ENCODE assay signal across 8 mouse cellular contexts in genomic region chr5:111200915-111201610, GRCm38 (mm10).
A peak's percentile ranks its signal among the peaks of the same experiment; 100 is the strongest.
DNase-seq lines count a peak whose midpoint lies in the region; ATAC-seq lines count a peak whose summit lies in the region.

No protein-coding gene starts in this region.

- peaks cover 19% of the 10 kb centered on the region for H3K27me3 ChIP-seq in forebrain, embryonic 12.5 days
- H3K27me3 ChIP-seq in limb, embryonic 15.5 days = no peaks in the 10 kb centered on the region

- no peak overlapping the region for H3K4me2 ChIP-seq in forebrain, embryonic 12.5 days
- H3K4me2 ChIP-seq in limb, embryonic 15.5 days = peak overlapping the region; percentile 10; the same call in 1 of the 2 replicates

- peak overlapping the region; percentile 67 for H3K27ac ChIP-seq in forebrain, embryonic 12.5 days
- H3K27ac ChIP-seq in limb, embryonic 15.5 days = peak overlapping the region; percentile 61

- peak; percentile 77 to 83 for DNase-seq in adrenal gland, adult (ENCODE audit: inconsistent age in 2 of 2, low spot score in 1 of 2)
- no peak for DNase-seq in adrenal gland, postnatal 4 days (ENCODE audit: low spot score in 2 of 2)
- DNase-seq in brain, adult 2 months (ENCODE audit: low read depth, low spot score) = peak; percentile 95
- DNase-seq in induced T-regulatory cell, adult 2 months (ENCODE audit: low read depth) = peak; percentile 16
- peak; percentile 74 to 76 for DNase-seq in right cerebral cortex, postnatal 10 days (ENCODE audit: low spot score in 2 of 2)
- DNase-seq in urinary bladder, postnatal 10 days (ENCODE audit: low spot score) = no peak

- no peaks in the 10 kb centered on the region for H3K9me3 ChIP-seq in forebrain, embryonic 12.5 days
- H3K9me3 ChIP-seq in limb, embryonic 15.5 days = no peaks in the 10 kb centered on the region

- H3K9ac ChIP-seq in forebrain, embryonic 12.5 days = no peak overlapping the region
- no peak overlapping the region for H3K9ac ChIP-seq in limb, embryonic 15.5 days

- H3K36me3 ChIP-seq in forebrain, embryonic 12.5 days (replicated peaks) = no peaks in the 10 kb centered on the region
- no peaks in the 10 kb centered on the region for H3K36me3 ChIP-seq in limb, embryonic 15.5 days

- peak; percentile 66; the same call in 1 of the 2 replicates for ATAC-seq in forebrain, embryonic 12.5 days (ENCODE audit: low FRiP score)
- ATAC-seq in limb, embryonic 15.5 days (ENCODE audit: insufficient number of reproducible peaks, low FRiP score, low TSS enrichment, low read depth) = no peak

- H3K4me3 ChIP-seq in forebrain, embryonic 12.5 days (replicated peaks) = no peak overlapping the region
- no peak overlapping the region for H3K4me3 ChIP-seq in limb, embryonic 15.5 days

- 30% methylated on average over 16 of the region's 16 CpGs for WGBS in forebrain, embryonic 12.5 days
- WGBS in limb, embryonic 15.5 days = 24% methylated on average over 16 of the region's 16 CpGs

- peaks cover 89% of the 10 kb centered on the region for H3K4me1 ChIP-seq in forebrain, embryonic 12.5 days
- peaks cover 45% of the 10 kb centered on the region for H3K4me1 ChIP-seq in limb, embryonic 15.5 days

Comparison
In these comparisons a context has a peak if more than half of its experiments do, and no peak if none do; other contexts are left out.
1. DNase-seq: peak in adrenal gland, adult (2 of 2), brain, adult 2 months (single experiment), induced T-regulatory cell, adult 2 months (single experiment) and right cerebral cortex, postnatal 10 days (2 of 2); none in adrenal gland, postnatal 4 days (0 of 2) and urinary bladder, postnatal 10 days (single experiment).